Mouse (Mus musculus): ENCODE measurements at regions not wholly inside any gene's neighbourhood (a gene's known extent, or its start where the extent isn't known, plus 50 kb on each side); places are given as distances from the start of the nearest gene placed in this dataset.

- DNase-seq (ENCODE audit: low spot score in 2 of 2): no peak
Observed at GRCm38 (mm10) chr1:23589414-23589942, 172.1 kb upstream of the B3gat2 start.

GRCm38 (mm10) chr1:23602710-23603291 lies 158.8 kb upstream of the B3gat2 start:
- no peak for DNase-seq (ENCODE audit: low spot score in 2 of 2)

GRCm38 (mm10) chr1:23629366-23629765 lies 132.2 kb upstream of the B3gat2 start:
- peak in 1 of 2 experiments; percentile 9 for DNase-seq (ENCODE audit: low spot score in 2 of 2)

- no peak for DNase-seq (ENCODE audit: low spot score in 2 of 2)
Observed at GRCm38 (mm10) chr1:23645093-23645492, 116.5 kb upstream of the B3gat2 start.

GRCm38 (mm10) chr1:23648875-23649506 lies 112.6 kb upstream of the B3gat2 start:
- no peak for DNase-seq (ENCODE audit: low spot score in 2 of 2)

- DNase-seq (ENCODE audit: low spot score in 2 of 2): no peak
Observed at GRCm38 (mm10) chr1:23649886-23650285, 111.7 kb upstream of the B3gat2 start.

GRCm38 (mm10) chr1:23653628-23654027 lies 107.9 kb upstream of the B3gat2 start:
- no peak for DNase-seq (ENCODE audit: low spot score in 2 of 2)

GRCm38 (mm10) chr1:23655768-23656167 lies 105.8 kb upstream of the B3gat2 start:
- no peak for DNase-seq (ENCODE audit: low spot score in 2 of 2)

GRCm38 (mm10) chr1:23656302-23656701 lies 105.3 kb upstream of the B3gat2 start:
- DNase-seq (ENCODE audit: low spot score in 2 of 2): peak; percentile 28 to 62

- DNase-seq (ENCODE audit: low spot score in 2 of 2): no peak
Observed at GRCm38 (mm10) chr1:23656718-23657117, 104.8 kb upstream of the B3gat2 start.

- no peak for DNase-seq (ENCODE audit: low spot score in 2 of 2)
Observed at GRCm38 (mm10) chr1:23670514-23670913, 91.0 kb upstream of the B3gat2 start.

- no peak for DNase-seq (ENCODE audit: low spot score in 2 of 2)
Observed at GRCm38 (mm10) chr1:23674357-23674756, 87.2 kb upstream of the B3gat2 start.

GRCm38 (mm10) chr1:23676301-23676700 lies 85.3 kb upstream of the B3gat2 start:
- DNase-seq (ENCODE audit: low spot score in 2 of 2): no peak

GRCm38 (mm10) chr1:23689398-23689797 lies 72.2 kb upstream of the B3gat2 start:
- no peak for DNase-seq (ENCODE audit: low spot score in 2 of 2)

- peak; percentile 18 to 69 for DNase-seq (ENCODE audit: low spot score in 2 of 2)
Observed at GRCm38 (mm10) chr1:23705489-23705888, 56.1 kb upstream of the B3gat2 start.

GRCm38 (mm10) chr1:23706450-23706849 lies 55.1 kb upstream of the B3gat2 start:
- no peak for DNase-seq (ENCODE audit: low spot score in 2 of 2)

Measured in layer of hippocampus, adult 8-10 months (tissue).